Mouse (Mus musculus) hindbrain, embryonic 16.5 days (tissue): ENCODE data around the gene Kcnc3. TPM values are rescaled to one million over a fixed set of nuclear protein-coding genes. Genes with fewer than 3 reads are reported as not detected.

ENCODE experiments used
- ATAC-seq: fragments of 200-750 bp; cut with Nextera tagmentation; 2 replicates; pipeline ENCODE4 v1.8.0; 2017; ENCODE audit warnings: moderate TSS enrichment, moderate library complexity
- H3K27ac ChIP-seq: fragments of 300-500 bp; sonication (generic); 2 replicates; pipeline ENCODE4 v1.5.1; 2014; ENCODE audit warnings: low read depth, mild to moderate bottlenecking, control low read depth, low read length, moderate library complexity
- H3K27me3 ChIP-seq: fragments of 300-500 bp; sonication (generic); replicated peaks from 2 replicates; pipeline ENCODE4 v1.6.1; 2014; ENCODE audit warnings: low read length; ENCODE audit not compliant: control insufficient read depth, insufficient read depth
- H3K36me3 ChIP-seq: fragments of 300-500 bp; sonication (generic); 2 replicates; pipeline ENCODE4 v1.6.1; 2014; ENCODE audit warnings: mild to moderate bottlenecking, low read length, moderate library complexity, mixed read lengths; ENCODE audit not compliant: control insufficient read depth, insufficient read depth
- H3K4me1 ChIP-seq: fragments of 300-500 bp; sonication (generic); 2 replicates; pipeline ENCODE4 v1.6.1; 2014; ENCODE audit warnings: low read depth, low read length; ENCODE audit not compliant: control insufficient read depth, insufficient read depth
- H3K4me2 ChIP-seq: fragments of 300-500 bp; sonication (generic); 2 replicates; pipeline ENCODE4 v1.6.1; 2014; ENCODE audit warnings: mild to moderate bottlenecking, low read length, control low read depth, moderate library complexity
- H3K4me3 ChIP-seq: fragments of 300-500 bp; sonication (generic); 2 replicates; pipeline ENCODE4 v1.5.1; 2014; ENCODE audit warnings: mild to moderate bottlenecking, low read length, control low read depth, moderate library complexity
- H3K9ac ChIP-seq: fragments of 300-500 bp; sonication (generic); 2 replicates; pipeline ENCODE4 v1.6.1; 2014; ENCODE audit warnings: low read depth, mild to moderate bottlenecking, control low read depth, low read length, moderate library complexity
- H3K9me3 ChIP-seq: fragments of 300-500 bp; sonication (generic); 2 replicates; pipeline ENCODE4 v1.6.1; 2014; ENCODE audit warnings: mild to moderate bottlenecking, low read length, moderate library complexity; ENCODE audit not compliant: control insufficient read depth
- WGBS: fragments of 180-500 bp; shearing (Covaris S2); extraction: QIAGEN DNeasy Blood & Tissue Kit; methylation state at CpG from one replicate; pipeline ENCODE4 v1.1.7; 2014; 5-methylcytosine and 5-hydroxymethylcytosine counted together
- polyA plus RNA-seq: library from polyadenylated mRNA; unstranded; fragments of >200 nt; fragmentation: Nextera tagmentation; extraction: Ambion mirVana; gene quantifications from 2 replicates; pipeline ENCODE4 v1.2.1, GENCODE M21; 2015

Gene Kcnc3
- polyA plus RNA-seq, 1 experiment from 2014 or later: 8.5 TPM

GRCm38 (mm10) chr7:44551301-44551700 is 39.2 kb upstream of the Kcnc3 start:
- ATAC-seq: no peak
- Histone ChIP-seq H3K4me1 (peaks cover 18% of the 10 kb centered on the region), H3K27me3 (no peaks in the 10 kb centered on the region), H3K4me2 (no peak overlapping the region), H3K27ac (no peak overlapping the region), H3K36me3 (peaks cover 19% of the 10 kb centered on the region), H3K4me3 (no peak overlapping the region), H3K9ac (no peak overlapping the region), H3K9me3 (no peaks in the 10 kb centered on the region)
- 93% methylated on average over 21 of the region's 21 CpGs for WGBS

GRCm38 (mm10) chr7:44551731-44552130 is 38.7 kb upstream of the Kcnc3 start:
- no peak for ATAC-seq
- no peaks in the 10 kb centered on the region for H3K27me3 ChIP-seq
- peaks cover 19% of the 10 kb centered on the region for H3K36me3 ChIP-seq
- peaks cover 18% of the 10 kb centered on the region for H3K4me1 ChIP-seq
- 80% methylated on average over 22 of the region's 22 CpGs for WGBS
- H3K27ac ChIP-seq: no peak overlapping the region
- H3K4me2 ChIP-seq: no peak overlapping the region
- no peaks in the 10 kb centered on the region for H3K9me3 ChIP-seq
- no peak overlapping the region for H3K9ac ChIP-seq
- H3K4me3 ChIP-seq: no peak overlapping the region

GRCm38 (mm10) chr7:44552141-44552908 is 38.1 kb upstream of the Kcnc3 start:
- Histone ChIP-seq H3K27ac (no peak overlapping the region), H3K4me3 (peak overlapping the region; percentile 86), H3K4me1 (peaks cover 18% of the 10 kb centered on the region), H3K4me2 (peak overlapping the region; percentile 64), H3K27me3 (no peaks in the 10 kb centered on the region), H3K36me3 (peaks cover 19% of the 10 kb centered on the region), H3K9ac (no peak overlapping the region), H3K9me3 (no peaks in the 10 kb centered on the region)
- WGBS: 86% methylated on average over 31 of the region's 31 CpGs
- peak; percentile 9; the same call in 1 of the 2 replicates for ATAC-seq

GRCm38 (mm10) chr7:44553196-44553764 is 37.2 kb upstream of the Kcnc3 start:
- WGBS: 1% methylated on average over 32 of the region's 32 CpGs
- peaks cover 19% of the 10 kb centered on the region for H3K36me3 ChIP-seq
- H3K27me3 ChIP-seq: no peaks in the 10 kb centered on the region
- ATAC-seq: peak; percentile 74
- H3K4me3 ChIP-seq: peak overlapping the region; percentile 86
- H3K4me2 ChIP-seq: peak overlapping the region; percentile 64
- peak overlapping the region; percentile 90 for H3K27ac ChIP-seq
- H3K9me3 ChIP-seq: no peaks in the 10 kb centered on the region
- peak overlapping the region; percentile 63 for H3K9ac ChIP-seq
- peaks cover 11% of the 10 kb centered on the region for H3K4me1 ChIP-seq

- peaks cover 19% of the 10 kb centered on the region for H3K36me3 ChIP-seq
- no peaks in the 10 kb centered on the region for H3K9me3 ChIP-seq
- no peaks in the 10 kb centered on the region for H3K27me3 ChIP-seq
- 0% methylated on average over 22 of the region's 22 CpGs for WGBS
- peak; percentile 79 for ATAC-seq
- peak within 1 kb of the TSS; percentile 63 for H3K9ac ChIP-seq
- H3K27ac ChIP-seq: peak within 1 kb of the TSS; percentile 90
- peaks cover 11% of the 10 kb centered on the region for H3K4me1 ChIP-seq
- H3K4me3 ChIP-seq: peak within 1 kb of the TSS; percentile 86
- peak within 1 kb of the TSS; percentile 64 for H3K4me2 ChIP-seq
Measured at GRCm38 (mm10) chr7:44553826-44554225, 36.6 kb upstream of the Kcnc3 start, which contains the start of gene Nr1h2. Nr1h2 (minus strand) TSS chr7:44553951.

GRCm38 (mm10) chr7:44557629-44558028 is 32.8 kb upstream of the Kcnc3 start:
- no peaks in the 10 kb centered on the region for H3K9me3 ChIP-seq
- H3K27me3 ChIP-seq: no peaks in the 10 kb centered on the region
- peaks cover 11% of the 10 kb centered on the region for H3K4me1 ChIP-seq
- H3K4me2 ChIP-seq: no peak overlapping the region
- 76% methylated on average over 2 of the region's 2 CpGs for WGBS
- no peaks in the 10 kb centered on the region for H3K36me3 ChIP-seq
- no peak for ATAC-seq
- no peak overlapping the region for H3K27ac ChIP-seq
- H3K9ac ChIP-seq: no peak overlapping the region
- no peak overlapping the region for H3K4me3 ChIP-seq

- 0 out of 2 replicates have a peak overlapping the region, but pooled peaks have one; percentile 13 for H3K4me2 ChIP-seq
- H3K27ac ChIP-seq: no peak overlapping the region
- H3K4me3 ChIP-seq: no peak overlapping the region
- no peaks in the 10 kb centered on the region for H3K36me3 ChIP-seq
- H3K27me3 ChIP-seq: no peaks in the 10 kb centered on the region
- peaks cover 2% of the 10 kb centered on the region; the same call in 1 of the 2 replicates for H3K4me1 ChIP-seq
- H3K9me3 ChIP-seq: no peaks in the 10 kb centered on the region
- peak; percentile 82 for ATAC-seq
- WGBS: 55% methylated on average over 18 of the region's 18 CpGs
- no peak overlapping the region for H3K9ac ChIP-seq
Measured at GRCm38 (mm10) chr7:44560435-44561400, 29.7 kb upstream of the Kcnc3 start.

- H3K4me1 ChIP-seq: peaks cover 2% of the 10 kb centered on the region; the same call in 1 of the 2 replicates
- no peaks in the 10 kb centered on the region for H3K27me3 ChIP-seq
- no peak overlapping the region for H3K27ac ChIP-seq
- no peak overlapping the region for H3K4me3 ChIP-seq
- no peak for ATAC-seq
- H3K36me3 ChIP-seq: no peaks in the 10 kb centered on the region
- no peak overlapping the region for H3K9ac ChIP-seq
- no peak overlapping the region for H3K4me2 ChIP-seq
- WGBS: 61% methylated on average over 8 of the region's 8 CpGs
- H3K9me3 ChIP-seq: no peaks in the 10 kb centered on the region
Measured at GRCm38 (mm10) chr7:44563284-44563683, 27.2 kb upstream of the Kcnc3 start.
